Mouse (Mus musculus) gastrocnemius, adult 2 months (tissue): ENCODE results near the gene Ppip5k1. TPM values are rescaled to one million over a fixed set of nuclear protein-coding genes. Genes with fewer than 3 reads are reported as not detected.
"Not testable (repeated sequence)": the region's sequence is repeated elsewhere in the genome, so short reads cannot be mapped to it uniquely, and the experiment has no call there.

Experiments used
- DNase-seq: peaks from one replicate; pipeline ENCODE4 v3.0.0; 2022
- H3K27ac ChIP-seq: fragments of 200-600 bp; 2 replicates; pipeline ENCODE4 v1.8.1; 2022; ENCODE audit warnings: mild to moderate bottlenecking
- H3K4me3 ChIP-seq: fragments of 200-600 bp; 2 replicates; pipeline ENCODE4 v1.8.1; 2022; ENCODE audit warnings: mild to moderate bottlenecking, moderate library complexity
- CTCF ChIP-seq: fragments of 200-600 bp; IDR thresholded peaks from 2 replicates; pipeline ENCODE4 v1.8.1; 2022; ENCODE audit warnings: antibody characterized with exemption, mild to moderate bottlenecking, moderate library complexity
- intact Hi-C: fragments of 180-260 bp; cut with DNase I; formaldehyde crosslinking; loops from one replicate; pipeline ENCODE4 v1.15.1; 2025
- long read RNA-seq, 2 experiments: library from polyadenylated mRNA; stranded (forward); transcript quantifications; one replicate each; pipeline ENCODE4 v2.0.0; 2021
- total RNA-seq, 2 experiments: library from RNA; stranded (reverse); gene quantifications; 2 replicates each; pipeline ENCODE4 v1.2.3; 2021

Gene Ppip5k1
- total RNA-seq, result 100 to 1,000 TPM in 1 of 2 experiments, 10 to 100 TPM in 1; 70.6 to 144 TPM
- long read RNA-seq, experiment 1, partial matches to known transcripts, result 18 of 55 reads
- long read RNA-seq, experiment 1, other reads (novel, unspliced or antisense), result 36 of 55 reads
- long read RNA-seq, experiment 2, partial matches to known transcripts, result 12 of 47 reads
- long read RNA-seq, experiment 2, other reads (novel, unspliced or antisense), result 35 of 47 reads

DNA sequence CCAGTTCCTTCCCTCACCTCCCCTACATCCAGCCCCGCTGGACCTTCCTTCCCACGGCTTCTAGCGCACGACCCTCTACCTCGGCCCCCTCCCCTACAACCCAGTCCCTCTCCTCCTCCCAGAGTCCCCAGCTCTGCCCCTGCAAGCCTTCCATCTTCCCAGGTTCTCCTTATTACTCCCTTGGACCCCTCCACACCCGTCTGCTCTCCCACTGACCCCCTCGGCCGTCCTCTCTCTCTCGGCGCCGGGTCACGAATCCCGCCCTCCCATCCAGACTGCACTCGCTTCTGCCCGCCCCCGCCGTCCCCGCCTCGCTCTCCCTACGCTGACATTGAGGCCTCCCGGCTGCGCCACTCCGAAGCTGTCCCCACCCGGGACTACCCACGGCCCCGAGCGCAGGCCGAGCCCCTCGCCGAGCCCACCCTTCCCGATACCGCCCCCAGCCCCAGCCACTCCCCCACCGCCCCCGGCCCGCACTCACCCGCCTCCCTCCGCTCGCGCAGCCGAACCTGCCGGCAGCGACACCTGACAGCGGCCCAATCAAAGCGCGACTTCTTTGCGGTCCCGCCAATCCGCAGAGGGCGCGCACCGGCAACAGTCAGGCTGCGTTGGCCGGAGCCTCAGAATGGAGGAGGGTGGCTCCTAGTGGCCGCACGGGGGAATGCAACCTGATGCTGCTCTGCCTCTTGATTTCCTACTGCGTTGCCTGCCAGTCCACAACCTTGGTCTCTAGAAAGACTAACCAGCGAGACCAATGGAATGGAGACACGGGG is at the start of gene Ppip5k1:
Gene Ppip5k1, minus strand, starts transcription at position 577 of the 773 bp plus-strand sequence.
- Histone ChIP-seq H3K27ac (peak within 1 kb of the TSS; percentile 93), H3K4me3 (peak within 1 kb of the TSS; percentile 97)
- peak; percentile 93 for TF ChIP-seq CTCF
- peak; percentile 98 for DNase-seq
- intact Hi-C loops, result no loop called here

DNA sequence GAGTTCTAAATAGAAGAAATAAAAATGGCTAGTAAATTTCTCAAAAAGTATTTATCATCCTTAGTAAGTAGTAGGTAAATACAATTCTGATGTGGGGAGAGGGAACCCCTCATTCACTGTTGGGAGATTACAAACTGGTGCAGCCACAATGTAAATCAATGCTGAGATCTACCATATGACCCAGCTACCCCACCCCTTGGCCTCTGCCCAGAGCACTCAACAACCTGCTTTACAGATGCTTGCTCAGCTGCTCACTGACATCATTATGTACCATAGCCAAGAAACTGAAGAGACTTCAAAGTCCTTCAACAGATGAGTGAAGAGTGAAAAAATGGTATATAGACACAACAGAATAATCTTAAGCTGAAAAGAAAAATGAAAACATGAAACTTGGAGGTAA is 48.1 kb upstream of the Ppip5k1 start:
- intact Hi-C loops, result no loop called here

DNA sequence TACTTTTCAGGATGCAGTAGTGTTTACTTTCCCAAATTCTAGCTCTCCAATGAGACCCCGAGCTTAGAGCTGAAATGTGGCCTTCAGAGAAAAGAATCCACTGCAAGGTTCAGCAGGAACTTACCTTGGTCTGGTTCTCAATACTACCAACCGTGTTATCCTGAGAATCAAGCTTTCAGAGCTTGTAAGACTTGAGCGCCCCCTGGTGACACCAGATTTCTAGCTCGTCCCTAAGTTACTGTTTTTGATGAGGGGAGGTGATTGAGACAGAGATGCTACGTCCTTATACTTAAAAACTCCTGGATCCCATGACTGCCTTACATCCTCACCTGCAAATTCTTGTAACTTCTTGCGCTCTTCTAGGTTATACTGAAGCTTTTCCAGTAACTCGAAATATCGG is 41.4 kb upstream of the Ppip5k1 start:
- Histone ChIP-seq H3K4me3 (no peak overlapping the region), H3K27ac (no peak overlapping the region)
- intact Hi-C loops, result no loop called here
- TF ChIP-seq CTCF, result peak; percentile 83
- DNase-seq, result peak; percentile 82

More for the DNA sequence above, 48.1 kb upstream of the Ppip5k1 start:
- Histone ChIP-seq H3K27ac (no peak overlapping the region), H3K4me3 (no peak overlapping the region)
- TF ChIP-seq CTCF, result no peak
- DNase-seq, result no peak

DNA sequence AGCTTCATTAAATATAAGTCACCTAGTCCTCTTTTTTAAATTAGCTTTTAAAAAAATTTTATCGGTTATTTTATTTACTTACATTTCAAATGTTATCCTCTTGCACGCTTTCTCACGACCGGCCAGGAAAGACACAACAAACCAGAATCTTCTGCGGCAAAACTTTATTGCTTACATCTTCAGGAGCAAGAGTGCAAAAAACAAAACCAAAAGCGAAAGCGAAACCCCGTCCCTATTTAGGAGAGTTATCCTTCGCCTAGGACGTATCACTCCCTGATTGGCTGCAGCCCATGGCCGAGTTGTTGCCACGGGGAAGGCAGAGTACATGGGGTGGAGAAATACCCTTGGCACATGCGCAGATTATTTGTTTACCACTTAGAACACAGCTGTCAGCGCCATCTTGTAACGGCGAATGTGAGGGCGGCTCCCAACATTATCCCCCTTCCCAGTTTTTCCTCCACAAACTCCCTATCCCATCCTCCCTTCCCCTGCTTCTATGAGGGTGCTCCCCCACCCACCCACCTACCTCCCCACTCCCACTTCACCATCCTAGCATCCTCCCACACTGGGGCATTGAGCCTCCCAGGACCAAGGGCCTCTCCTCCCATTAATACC is 31.9 kb upstream of the Ppip5k1 start, which contains the start of gene Strc:
Gene Strc, minus strand, starts transcription at position 208 of the 615 bp plus-strand sequence.
- H3K4me3 ChIP-seq, intact Hi-C loops, H3K27ac ChIP-seq, DNase-seq: not testable (repeated sequence)

DNA sequence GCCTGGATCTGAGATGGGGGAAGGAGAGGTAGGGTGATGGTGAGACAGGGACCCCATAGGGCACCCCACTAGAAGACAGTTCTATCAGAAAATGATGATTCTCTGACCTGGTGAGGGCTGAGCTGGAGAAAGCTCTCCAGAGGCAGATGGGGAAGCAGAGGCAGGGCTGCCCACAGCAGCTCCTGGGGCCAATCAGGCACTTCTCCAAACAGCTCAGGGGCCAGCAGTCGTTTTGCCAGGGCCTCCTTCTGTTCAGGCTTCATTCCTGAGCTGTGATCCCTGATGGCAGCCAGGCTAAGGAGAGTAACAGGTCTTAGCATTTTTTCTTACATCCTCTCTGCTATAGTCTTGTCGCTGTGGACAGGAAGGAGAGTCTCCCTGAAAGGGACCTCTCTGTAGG is 19.6 kb upstream of the Ppip5k1 start:
- DNase-seq, result no peak
- Histone ChIP-seq H3K4me3 (no peak overlapping the region), H3K27ac (no peak overlapping the region)
- intact Hi-C loops, result no loop called here
- TF ChIP-seq CTCF, result no peak

DNA sequence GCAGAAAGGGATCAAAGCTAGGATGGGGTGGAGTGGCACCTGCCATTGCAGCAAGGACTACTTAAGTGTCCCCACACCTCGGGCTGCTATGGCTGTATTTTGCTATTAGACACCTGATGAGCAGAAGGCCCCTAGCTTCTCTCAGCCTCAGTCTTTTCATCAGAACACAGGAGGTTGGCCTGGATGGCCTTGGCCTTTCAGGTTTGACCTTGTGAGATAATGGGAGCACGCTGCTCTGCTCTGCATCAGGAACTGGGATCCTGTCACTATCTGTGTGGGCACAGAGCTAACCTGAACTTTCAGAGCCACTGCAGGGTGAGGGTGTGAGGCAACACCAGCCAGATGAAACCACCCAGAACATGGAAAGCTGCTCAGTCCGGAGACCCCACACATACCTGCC is 17.1 kb upstream of the Ppip5k1 start:
- DNase-seq, result no peak
- Histone ChIP-seq H3K4me3 (no peak overlapping the region), H3K27ac (no peak overlapping the region)
- intact Hi-C loops, result no loop called here
- TF ChIP-seq CTCF, result no peak

DNA sequence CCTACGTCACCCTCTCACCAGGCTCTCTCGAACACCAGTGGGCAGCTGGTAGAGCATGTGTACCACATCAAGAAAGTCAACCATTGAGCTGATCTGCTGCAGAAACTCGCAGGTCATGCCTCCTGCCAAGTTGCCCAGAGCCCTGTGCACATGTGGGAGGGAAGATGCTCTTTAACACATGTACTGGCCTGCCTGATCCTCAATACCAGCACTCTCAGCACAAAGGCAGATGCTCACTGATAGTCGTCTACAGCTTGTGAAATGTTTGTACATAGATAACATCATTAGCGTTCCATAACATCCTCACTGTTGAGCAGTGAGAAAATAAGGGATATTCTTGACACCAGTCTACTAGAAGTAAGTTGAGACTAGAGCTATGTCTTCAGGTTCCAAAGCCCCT is 15.7 kb upstream of the Ppip5k1 start:
- Histone ChIP-seq H3K27ac (no peak overlapping the region), H3K4me3 (no peak overlapping the region)
- intact Hi-C loops, result no loop called here
- DNase-seq, result no peak
- TF ChIP-seq CTCF, result no peak

DNA sequence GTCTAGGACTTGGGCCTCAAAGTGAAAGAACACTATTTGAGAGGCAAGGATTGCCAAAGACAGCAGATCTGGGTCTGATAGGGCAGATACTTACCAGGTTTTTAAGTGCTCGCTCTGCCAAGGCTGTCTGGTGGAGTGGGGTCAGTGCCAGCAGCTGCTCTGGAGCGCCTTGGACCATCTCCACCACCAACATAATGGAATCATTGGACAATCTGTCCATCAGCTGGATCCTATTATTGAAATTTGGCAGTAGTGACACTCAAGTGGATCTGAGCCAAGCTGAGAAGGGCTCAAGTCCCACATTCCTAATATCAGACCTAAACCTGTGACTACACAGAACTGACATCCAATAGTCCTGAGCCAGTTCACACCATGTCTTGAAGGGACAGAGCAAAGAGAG is 13.6 kb upstream of the Ppip5k1 start:
- intact Hi-C loops, result no loop called here
- Histone ChIP-seq H3K4me3 (no peak overlapping the region), H3K27ac (no peak overlapping the region)
- TF ChIP-seq CTCF, result no peak
- no peak for DNase-seq

DNA sequence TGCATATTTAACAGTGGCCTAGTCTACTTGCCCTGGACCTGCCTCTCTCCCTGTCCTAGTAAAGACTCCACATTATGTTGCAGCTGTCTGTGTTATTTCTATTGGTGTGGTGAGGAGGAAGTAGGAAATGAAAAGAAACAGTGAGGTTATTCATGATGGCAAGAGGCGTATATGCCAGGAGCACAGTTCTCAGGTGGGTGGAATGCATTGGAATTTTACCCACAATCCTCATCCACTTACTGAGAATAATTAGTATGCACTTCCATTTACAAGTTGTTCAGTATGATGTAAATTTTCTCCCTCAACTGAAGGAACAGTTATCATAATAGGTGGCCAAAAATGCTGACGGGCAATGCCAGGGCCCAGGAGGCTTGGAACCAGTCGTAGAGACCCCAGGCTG is 8.5 kb upstream of the Ppip5k1 start:
- intact Hi-C loops, result no loop called here
- DNase-seq, result no peak
- Histone ChIP-seq H3K27ac (no peak overlapping the region), H3K4me3 (no peak overlapping the region)
- no peak for TF ChIP-seq CTCF

DNA sequence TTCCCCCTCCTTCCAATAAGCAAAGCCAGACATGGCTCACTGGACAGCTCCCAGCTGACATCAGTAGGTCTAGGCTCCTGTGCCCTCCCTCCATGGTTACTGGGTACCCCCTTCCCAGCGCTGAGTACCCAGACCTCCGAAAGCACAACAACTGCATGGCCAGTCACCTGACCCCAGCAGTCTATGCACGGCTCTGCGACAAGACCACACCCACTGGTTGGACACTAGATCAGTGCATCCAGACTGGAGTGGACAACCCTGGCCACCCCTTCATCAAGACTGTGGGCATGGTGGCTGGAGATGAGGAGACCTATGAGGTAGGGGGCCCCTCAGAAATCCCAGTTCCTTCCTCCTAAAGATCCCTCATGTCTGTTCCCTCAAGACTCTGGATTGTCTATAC is 4.3 kb upstream of the Ppip5k1 start:
- no peak overlapping the region for H3K27ac ChIP-seq
- DNase-seq, result no peak
- no peak for TF ChIP-seq CTCF
- intact Hi-C loops, result no loop called here
- H3K4me3 ChIP-seq, result no peak overlapping the region

DNA sequence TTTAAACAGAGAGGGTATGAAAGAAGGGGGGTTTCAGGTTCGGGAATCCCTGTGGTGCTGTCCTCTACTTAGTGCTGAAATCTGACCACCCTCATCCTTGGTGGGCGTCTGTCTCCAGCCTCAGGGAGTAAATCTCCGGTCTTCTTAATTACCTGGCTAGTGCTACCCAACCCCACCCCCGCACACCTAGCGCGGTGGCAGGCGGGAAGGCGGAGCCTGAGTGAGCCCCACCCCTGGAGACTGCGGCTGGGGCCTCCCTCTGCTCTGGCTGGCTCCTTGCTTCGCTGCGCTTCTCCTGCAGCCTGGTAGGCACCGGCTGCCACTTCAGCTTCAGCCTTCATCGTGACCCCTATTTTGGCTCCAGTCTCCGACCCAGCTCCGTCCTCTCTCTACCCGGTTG is 3.2 kb upstream of the Ppip5k1 start:
- H3K4me3 ChIP-seq, result no peak overlapping the region
- DNase-seq, result no peak
- H3K27ac ChIP-seq, result no peak overlapping the region
- intact Hi-C loops, result no loop called here
- TF ChIP-seq CTCF, result no peak

DNA sequence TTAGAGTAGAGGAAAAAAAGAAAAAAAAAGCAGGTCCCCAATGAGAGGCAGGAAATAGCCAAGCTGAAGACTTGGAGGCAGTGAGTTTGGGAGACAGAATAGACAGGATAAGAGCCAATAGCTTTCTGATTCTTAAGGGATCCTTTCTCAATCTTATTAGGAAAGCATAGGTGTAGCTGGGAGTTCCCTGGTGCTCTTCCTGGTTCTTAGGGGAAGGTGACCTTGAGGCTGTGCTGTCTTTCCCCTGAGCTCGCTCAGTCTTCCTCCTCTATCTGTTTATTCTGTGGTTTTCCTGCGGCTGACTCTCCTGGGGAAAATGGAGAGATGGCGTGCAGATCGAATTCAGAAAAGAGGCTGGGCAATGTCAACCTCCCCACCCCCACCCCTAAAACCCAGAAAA is 2.8 kb upstream of the Ppip5k1 start:
- intact Hi-C loops, result no loop called here
- Histone ChIP-seq H3K27ac (no peak overlapping the region), H3K4me3 (no peak overlapping the region)
- TF ChIP-seq CTCF, result no peak
- no peak for DNase-seq

DNA sequence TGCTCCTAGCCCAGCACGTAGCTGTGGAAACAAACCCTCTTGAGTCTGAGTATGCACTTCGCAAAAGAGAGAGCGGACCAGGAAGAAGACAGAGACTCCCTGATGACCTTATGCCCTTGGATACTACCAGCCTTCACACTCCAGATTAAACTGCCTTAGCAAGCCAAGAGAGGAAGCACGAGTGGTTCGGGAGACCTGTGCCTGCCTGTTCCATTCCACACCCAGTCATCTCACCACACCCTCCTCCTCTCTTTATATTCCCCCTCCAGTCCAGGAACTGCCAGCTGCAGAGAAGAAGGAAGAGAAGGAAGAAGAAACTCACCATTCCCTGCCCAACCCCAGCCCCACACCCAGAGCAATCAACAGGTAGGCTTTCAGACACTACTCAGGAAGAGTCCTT is 2.3 kb upstream of the Ppip5k1 start, which contains the start of gene Ckmt1:
Gene Ckmt1, plus strand, starts transcription at position 221 of the 400 bp plus-strand sequence.
- Histone ChIP-seq H3K4me3 (no peak within 1 kb of the TSS), H3K27ac (no peak within 1 kb of the TSS)
- DNase-seq, result no peak
- intact Hi-C loops, result no loop called here
- TF ChIP-seq CTCF, result no peak
